Mouse (Mus musculus): ENCODE results near the gene Dhx36. TPM values are rescaled to one million over a fixed set of nuclear protein-coding genes. Genes with fewer than 3 reads are reported as not detected.
A peak's percentile ranks its signal among the peaks of the same experiment; 100 is the strongest.

Dhx36 gene
- 0.19 TPM in 2 replicates for polyA plus RNA-seq (2012)

DNA sequence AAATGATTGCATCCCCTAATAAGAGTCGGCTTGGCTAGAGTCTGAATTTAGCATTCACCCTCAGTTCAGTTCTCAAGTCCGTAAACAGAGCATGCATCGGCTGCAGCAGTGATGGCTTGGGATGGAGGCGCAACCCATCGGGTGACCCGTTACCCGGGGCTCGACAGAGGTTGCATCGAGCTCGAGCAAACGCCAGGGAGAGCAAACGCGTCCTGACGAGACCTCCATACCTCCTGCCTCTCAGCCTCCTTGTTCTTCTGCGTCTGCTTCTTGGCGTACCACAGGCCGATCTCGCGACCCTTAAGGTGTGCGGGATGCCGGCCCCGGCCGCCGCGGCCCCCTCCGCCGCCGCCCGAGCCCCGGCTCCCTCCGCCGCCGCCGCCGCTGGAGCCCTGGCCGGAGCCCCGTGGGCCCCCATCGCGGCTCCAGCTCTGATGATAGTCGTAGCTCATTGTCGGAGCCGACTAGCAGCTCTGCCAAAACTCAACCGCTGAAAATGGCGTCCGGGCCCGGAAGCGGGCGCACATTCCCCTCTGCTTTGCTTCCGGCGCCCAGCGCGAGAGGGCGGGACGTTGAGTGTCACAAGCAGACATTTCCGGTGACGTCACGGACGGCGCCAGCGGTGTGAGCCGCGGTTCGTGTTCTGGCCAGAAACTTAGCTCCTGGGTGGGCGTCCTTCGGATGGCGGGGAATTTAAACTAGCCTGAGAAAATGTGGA, at the start of gene Dhx36:
TSS of gene Dhx36 (minus strand) at position 517 of the 718 bp plus-strand sequence.
- Histone ChIP-seq H3K36me3 (ENCODE audit: control insufficient read depth) (peaks cover 5% of the 10 kb centered on the region), H3K4me3 (replicated peaks) (peak within 1 kb of the TSS; percentile 90), H3K4me1 (ENCODE audit: control insufficient read depth) (peaks cover 21% of the 10 kb centered on the region), H3K27me3 (ENCODE audit: control insufficient read depth) (peaks cover 2% of the 10 kb centered on the region), H3K9me3 (ENCODE audit: control insufficient read depth, low read length) (no peaks in the 10 kb centered on the region)
- no peak for TF ChIP-seq GATA1 (IDR thresholded peaks at IDR 0.05; ENCODE audit: low read length)

DNA sequence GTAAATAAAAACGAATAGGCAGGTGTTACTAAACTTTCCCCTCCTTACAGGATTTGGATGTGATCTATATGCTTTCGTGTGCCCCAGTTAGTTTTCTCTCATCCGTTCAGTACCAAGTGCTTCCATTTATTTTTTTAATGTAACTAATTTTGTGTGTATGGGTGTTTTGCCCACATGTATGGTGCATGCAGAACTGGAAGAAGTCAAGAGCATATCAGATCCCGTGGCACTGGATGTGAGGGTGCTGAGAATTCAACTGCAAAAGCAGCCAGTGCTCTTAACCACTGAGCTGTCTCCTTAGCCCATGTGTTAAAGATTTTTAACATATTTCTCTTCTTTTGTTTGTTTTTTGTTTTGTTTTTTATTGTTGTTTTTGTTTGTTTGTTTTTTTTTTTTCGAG, 20.8 kb upstream of the Dhx36 start:
- H3K9me3 ChIP-seq (ENCODE audit: control insufficient read depth, low read length): no peaks in the 10 kb centered on the region
- no peaks in the 10 kb centered on the region for H3K36me3 ChIP-seq (ENCODE audit: control insufficient read depth)
- TF ChIP-seq GATA1 (IDR thresholded peaks at IDR 0.05; ENCODE audit: low read length) (no peak), TAL1 (IDR thresholded peaks at IDR 0.05; ENCODE audit: low read length) (no peak)

DNA sequence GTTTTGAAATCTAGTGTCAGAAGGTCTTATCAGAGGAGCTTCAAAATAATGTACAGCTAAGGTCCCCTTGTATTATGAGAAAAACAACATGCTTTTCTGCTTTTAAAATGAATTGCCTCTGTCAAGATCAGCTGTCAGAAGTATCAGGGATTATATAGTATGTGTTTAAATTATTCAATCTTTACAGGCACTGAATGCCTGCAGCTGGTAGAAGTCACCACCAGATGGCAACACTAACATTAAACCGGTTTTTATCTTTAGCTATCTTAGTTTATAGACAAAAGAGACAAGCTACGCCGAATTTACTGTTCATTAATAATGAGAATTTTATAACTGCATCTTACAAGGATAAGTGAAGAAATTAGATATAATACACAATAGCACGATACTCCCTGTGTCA, 20.4 kb upstream of the Dhx36 start:
- no peaks in the 10 kb centered on the region for H3K4me1 ChIP-seq (ENCODE audit: control insufficient read depth)
- no peak overlapping the region for H3K4me3 ChIP-seq (replicated peaks)
- no peaks in the 10 kb centered on the region for H3K27me3 ChIP-seq (ENCODE audit: control insufficient read depth)
- H3K9me3 ChIP-seq (ENCODE audit: control insufficient read depth, low read length): no peaks in the 10 kb centered on the region
- H3K36me3 ChIP-seq (ENCODE audit: control insufficient read depth): no peaks in the 10 kb centered on the region
- TF ChIP-seq GATA1 (IDR thresholded peaks at IDR 0.05; ENCODE audit: low read length) (no peak), TAL1 (IDR thresholded peaks at IDR 0.05; ENCODE audit: low read length) (no peak)

More for the DNA sequence above, 20.8 kb upstream of the Dhx36 start:
- Histone ChIP-seq H3K4me3 (replicated peaks) (no peak overlapping the region), H3K4me1 (ENCODE audit: control insufficient read depth) (no peaks in the 10 kb centered on the region), H3K27me3 (ENCODE audit: control insufficient read depth) (no peaks in the 10 kb centered on the region)

DNA sequence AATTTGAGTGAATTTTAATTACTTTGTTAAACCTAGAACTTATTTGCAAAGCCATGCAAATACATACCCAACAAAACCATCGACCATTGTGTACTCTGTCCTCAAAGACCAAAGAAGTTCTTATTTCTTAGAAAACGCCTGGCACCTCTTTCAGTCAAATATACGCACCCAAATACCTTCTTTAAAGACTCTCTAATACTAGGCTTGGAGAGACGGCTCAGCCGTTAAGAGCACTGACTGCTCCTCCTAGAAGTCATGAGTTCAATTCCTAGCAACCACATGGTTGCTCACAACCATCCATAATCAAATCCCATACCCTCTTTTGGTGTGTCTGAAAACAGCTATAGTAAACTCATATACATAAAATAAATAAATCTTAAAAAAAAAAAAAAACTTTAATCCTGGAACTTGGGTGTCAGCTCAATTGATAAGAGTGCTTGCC, 423 bp upstream of the Dhx36 start:
- H3K9me3 ChIP-seq (ENCODE audit: control insufficient read depth, low read length): no peaks in the 10 kb centered on the region
- TF ChIP-seq TAL1 (IDR thresholded peaks at IDR 0.05; ENCODE audit: low read length) (no peak), GATA1 (IDR thresholded peaks at IDR 0.05; ENCODE audit: low read length) (no peak)
- H3K4me1 ChIP-seq (ENCODE audit: control insufficient read depth): peaks cover 21% of the 10 kb centered on the region

DNA sequence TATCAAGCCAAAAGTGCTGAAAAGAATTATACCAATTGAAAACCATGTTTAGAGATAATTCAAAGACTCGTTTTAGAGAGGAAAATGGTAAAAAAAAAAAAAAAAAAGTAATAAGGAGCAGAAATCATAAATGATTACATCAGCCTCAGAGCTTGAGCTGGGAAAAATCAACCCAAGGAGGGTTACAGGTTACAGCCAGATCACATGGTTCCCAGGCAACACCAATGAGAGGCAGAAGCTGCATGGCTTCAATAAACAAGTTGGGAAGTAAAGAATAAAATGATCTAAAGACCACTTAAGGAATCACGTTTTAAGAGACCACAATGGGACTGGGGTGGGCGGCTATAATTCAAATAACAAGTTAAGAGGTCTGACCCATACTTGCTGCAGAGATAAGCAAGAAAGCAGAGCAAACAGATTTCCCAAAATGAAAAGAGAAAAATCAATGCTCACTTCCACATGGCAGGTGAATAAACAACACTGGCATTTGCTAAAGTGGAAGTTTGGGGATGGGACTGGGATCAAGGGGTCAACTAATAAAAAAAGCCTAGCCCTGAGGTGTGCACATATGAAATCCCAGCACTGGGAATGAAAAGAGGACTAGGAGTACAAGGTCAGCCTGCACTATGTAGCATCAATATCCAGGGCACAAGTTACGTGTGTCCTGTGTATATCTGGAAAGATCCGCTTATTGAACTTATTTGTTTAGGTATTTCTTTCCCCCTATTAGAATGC, 1.5 kb downstream of the Dhx36 start:
- peak overlapping the region; percentile 90 for H3K4me3 ChIP-seq (replicated peaks)

More for the DNA sequence above, 423 bp upstream of the Dhx36 start:
- peaks cover 2% of the 10 kb centered on the region for H3K27me3 ChIP-seq (ENCODE audit: control insufficient read depth)
- H3K4me3 ChIP-seq (replicated peaks): peak overlapping the region; percentile 90
- H3K36me3 ChIP-seq (ENCODE audit: control insufficient read depth): peaks cover under 1% of the 10 kb centered on the region

DNA sequence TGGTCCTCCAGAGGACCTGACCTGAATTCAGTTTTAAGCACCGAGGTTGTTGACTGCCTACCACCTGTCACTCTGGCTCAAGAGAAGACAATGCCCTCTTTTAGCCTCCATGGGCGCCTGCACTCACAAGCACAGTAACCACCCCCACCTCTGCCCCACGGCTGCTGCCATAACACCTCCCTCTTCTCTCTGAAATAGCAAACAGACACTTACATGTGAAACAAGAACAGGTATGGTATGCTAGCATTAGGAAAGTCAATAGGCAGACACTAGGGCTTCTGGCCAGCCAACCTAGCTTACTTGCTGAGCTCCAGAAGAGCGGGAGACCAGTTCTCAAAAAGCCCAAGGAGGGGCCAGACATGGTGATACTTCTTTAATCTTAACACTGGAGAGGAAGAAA, 7.5 kb downstream of the Dhx36 start:
- H3K4me3 ChIP-seq (replicated peaks): no peak overlapping the region
- H3K4me1 ChIP-seq (ENCODE audit: control insufficient read depth): no peaks in the 10 kb centered on the region
- no peaks in the 10 kb centered on the region for H3K9me3 ChIP-seq (ENCODE audit: control insufficient read depth, low read length)
- H3K27me3 ChIP-seq (ENCODE audit: control insufficient read depth): no peaks in the 10 kb centered on the region
- TF ChIP-seq GATA1 (IDR thresholded peaks at IDR 0.05; ENCODE audit: low read length) (no peak), TAL1 (IDR thresholded peaks at IDR 0.05; ENCODE audit: low read length) (no peak)
- H3K36me3 ChIP-seq (ENCODE audit: control insufficient read depth): peaks cover 60% of the 10 kb centered on the region

More for the DNA sequence above, 1.5 kb downstream of the Dhx36 start:
- H3K9me3 ChIP-seq (ENCODE audit: control insufficient read depth, low read length): no peaks in the 10 kb centered on the region
- peaks cover 21% of the 10 kb centered on the region for H3K4me1 ChIP-seq (ENCODE audit: control insufficient read depth)
- peaks cover 2% of the 10 kb centered on the region for H3K27me3 ChIP-seq (ENCODE audit: control insufficient read depth)
- peaks cover 18% of the 10 kb centered on the region for H3K36me3 ChIP-seq (ENCODE audit: control insufficient read depth)
- no peak for TF ChIP-seq TAL1 (IDR thresholded peaks at IDR 0.05; ENCODE audit: low read length)
- TF ChIP-seq GATA1 (IDR thresholded peaks at IDR 0.05; ENCODE audit: low read length): no peak

DNA sequence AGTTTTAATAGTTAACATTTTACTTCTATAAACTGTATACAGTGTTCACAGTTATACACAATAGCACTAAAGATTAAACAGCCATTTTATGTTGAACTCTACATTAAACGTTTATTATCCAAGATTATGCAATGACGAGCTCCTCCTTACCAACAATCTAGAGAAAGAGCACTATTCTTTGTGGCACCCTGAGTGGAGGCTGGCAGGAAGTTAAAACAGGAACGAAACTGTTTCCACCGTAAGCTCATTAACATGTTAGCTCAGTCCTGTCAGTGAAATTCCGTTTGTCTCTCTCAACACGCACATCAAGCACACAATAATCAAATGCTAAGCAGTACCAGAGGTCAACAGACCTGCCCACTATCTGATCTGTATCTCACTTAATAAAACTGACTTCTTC, 14.2 kb downstream of the Dhx36 start:
- Histone ChIP-seq H3K36me3 (ENCODE audit: control insufficient read depth) (peaks cover 81% of the 10 kb centered on the region), H3K4me3 (replicated peaks) (no peak overlapping the region), H3K4me1 (ENCODE audit: control insufficient read depth) (no peaks in the 10 kb centered on the region), H3K9me3 (ENCODE audit: control insufficient read depth, low read length) (no peaks in the 10 kb centered on the region), H3K27me3 (ENCODE audit: control insufficient read depth) (no peaks in the 10 kb centered on the region)
- no peak for TF ChIP-seq GATA1 (IDR thresholded peaks at IDR 0.05; ENCODE audit: low read length)
- no peak for TF ChIP-seq TAL1 (IDR thresholded peaks at IDR 0.05; ENCODE audit: low read length)

DNA sequence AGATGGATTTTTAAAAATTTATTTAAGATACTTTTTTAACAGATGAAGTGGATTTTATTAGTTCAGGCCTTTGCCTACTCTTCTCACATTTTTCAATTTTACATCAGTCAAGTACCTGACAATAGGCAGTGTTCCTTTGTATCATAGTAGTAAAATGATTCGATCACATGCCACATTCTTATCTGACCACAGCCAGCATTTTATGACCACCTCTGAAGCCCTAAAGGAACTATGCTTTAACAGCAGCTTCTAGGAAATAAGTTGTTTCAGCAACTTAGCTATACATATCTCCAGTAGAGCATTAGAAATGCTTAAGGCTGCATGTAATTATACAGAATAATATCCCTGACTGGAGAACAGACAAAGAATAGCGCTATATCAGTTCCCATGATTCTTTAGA, 22.5 kb downstream of the Dhx36 start:
- Histone ChIP-seq H3K9me3 (ENCODE audit: control insufficient read depth, low read length) (no peaks in the 10 kb centered on the region), H3K4me1 (ENCODE audit: control insufficient read depth) (no peaks in the 10 kb centered on the region), H3K4me3 (replicated peaks) (no peak overlapping the region), H3K27me3 (ENCODE audit: control insufficient read depth) (no peaks in the 10 kb centered on the region), H3K36me3 (ENCODE audit: control insufficient read depth) (peaks cover 64% of the 10 kb centered on the region)
- no peak for TF ChIP-seq TAL1 (IDR thresholded peaks at IDR 0.05; ENCODE audit: low read length)
- TF ChIP-seq GATA1 (IDR thresholded peaks at IDR 0.05; ENCODE audit: low read length): no peak

DNA sequence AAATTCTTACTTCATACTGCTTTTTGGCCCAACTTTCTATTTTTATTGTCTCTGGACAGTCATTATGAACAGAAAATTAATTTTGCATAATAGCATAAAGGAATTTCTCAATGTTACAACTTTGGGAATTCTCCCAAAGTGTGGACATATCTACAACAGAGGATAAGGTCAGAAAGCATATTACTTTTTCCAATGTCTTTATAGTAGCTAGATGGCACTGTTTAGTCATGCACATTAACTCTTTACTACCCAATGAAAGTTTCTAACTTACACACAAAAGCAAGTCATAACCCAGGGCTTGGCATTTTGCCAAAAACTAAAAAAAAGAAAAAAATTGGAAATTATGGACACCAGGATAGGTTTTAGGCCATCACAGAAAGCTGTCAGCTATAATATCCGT, 36.6 kb downstream of the Dhx36 start:
- Histone ChIP-seq H3K27me3 (ENCODE audit: control insufficient read depth) (no peaks in the 10 kb centered on the region), H3K4me3 (replicated peaks) (no peak overlapping the region), H3K9me3 (ENCODE audit: control insufficient read depth, low read length) (no peaks in the 10 kb centered on the region), H3K36me3 (ENCODE audit: control insufficient read depth) (peaks cover 88% of the 10 kb centered on the region), H3K4me1 (ENCODE audit: control insufficient read depth) (no peaks in the 10 kb centered on the region)
- TF ChIP-seq GATA1 (IDR thresholded peaks at IDR 0.05; ENCODE audit: low read length): no peak

Measured in erythroblast, embryonic 14.5 days (primary cell).